Mouse (Mus musculus) C2C12 (cell line): Measurements from ENCODE around the gene Liph. TPM values are rescaled to one million over a fixed set of nuclear protein-coding genes. Genes with fewer than 3 reads are reported as not detected.
"Not testable (repeated sequence)": the region's sequence is repeated elsewhere in the genome, so short reads cannot be mapped to it uniquely, and the experiment has no call there.

Source experiments
- H3K27me3 ChIP-seq: one replicate; pipeline ENCODE4 v1.6.1; 2011; ENCODE audit not compliant: control insufficient read depth, insufficient read depth, insufficient read length
- H3K36me3 ChIP-seq: one replicate; pipeline ENCODE4 v1.6.1; 2011; ENCODE audit not compliant: control insufficient read depth, insufficient read depth
- H3K4me3 ChIP-seq: one replicate; pipeline ENCODE4 v1.5.1; 2011; ENCODE audit warnings: mild to moderate bottlenecking, control low read depth; ENCODE audit not compliant: poor library complexity, insufficient read depth, severe bottlenecking
- H3K79me2 ChIP-seq: one replicate; pipeline ENCODE4 v1.6.1; 2011; ENCODE audit not compliant: control insufficient read depth, insufficient read depth
- H3K79me3 ChIP-seq: one replicate; pipeline ENCODE4 v1.6.1; 2011; ENCODE audit warnings: low read depth, control low read depth
- H3ac ChIP-seq: one replicate; pipeline ENCODE3; 2011; ENCODE audit warnings: low read depth; ENCODE audit not compliant: control insufficient read depth, insufficient read length
- CEBPB ChIP-seq: IDR thresholded peaks from one replicate; pipeline ENCODE4 v1.6.1; 2011; ENCODE audit warnings: low read depth, mild to moderate bottlenecking, control low read depth, moderate library complexity
- CTCF ChIP-seq: IDR thresholded peaks from one replicate; pipeline ENCODE4 v1.5.1; 2011; ENCODE audit not compliant: control insufficient read depth, insufficient read depth, insufficient read length
- FOSL1 ChIP-seq: IDR thresholded peaks from one replicate; pipeline ENCODE4 v1.8.0; 2011; ENCODE audit warnings: mild to moderate bottlenecking, low read length; ENCODE audit not compliant: poor library complexity, insufficient read depth, severe bottlenecking
- MAX ChIP-seq: IDR thresholded peaks from one replicate; pipeline ENCODE4 v1.6.1; 2011; ENCODE audit warnings: mild to moderate bottlenecking, control low read depth
- MYOD1 ChIP-seq: IDR thresholded peaks from one replicate; pipeline ENCODE4 v1.6.1; 2011; ENCODE audit warnings: low read depth; ENCODE audit not compliant: control insufficient read depth, insufficient read length
- MYOG ChIP-seq: IDR thresholded peaks from one replicate; pipeline ENCODE4 v1.6.1; 2011; ENCODE audit not compliant: control insufficient read depth, insufficient read length; ENCODE audit errors: extremely low read depth
- USF1 ChIP-seq: IDR thresholded peaks from one replicate; pipeline ENCODE4 v1.6.1; 2011; ENCODE audit warnings: low read depth, mild to moderate bottlenecking, control low read depth, moderate library complexity
- polyA plus RNA-seq: library from polyadenylated mRNA; unstranded; fragments of >200 nt; fragmentation: generic; extraction: Trizol; gene quantifications from one replicate; pipeline ENCODE4 v1.2.1, GENCODE M21; 2012; ENCODE audit warnings: missing spikeins

Liph gene
- polyA plus RNA-seq, 1 experiment, result 0.05 TPM

DNA sequence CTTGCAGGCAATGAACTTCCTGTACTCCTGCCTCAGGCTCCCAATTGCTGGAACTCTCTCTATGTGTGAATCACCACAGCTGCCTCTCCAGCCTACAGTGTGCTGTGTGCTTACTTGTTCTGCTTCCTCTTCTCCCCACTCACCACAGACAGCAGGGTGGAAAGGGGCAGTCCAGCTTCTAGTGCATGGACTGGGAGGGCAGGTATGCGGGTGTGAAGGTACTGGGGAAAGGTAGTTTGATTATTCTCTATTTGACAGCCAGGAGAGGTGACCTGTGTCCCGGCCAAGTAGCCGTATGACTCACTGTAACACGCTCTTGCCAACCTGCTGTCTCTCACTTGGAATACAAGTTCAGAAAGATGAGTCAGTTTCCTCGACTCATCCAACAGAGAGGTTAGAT is 2.6 kb upstream of the Liph start:
- H3K36me3 ChIP-seq, result no peaks in the 10 kb centered on the region
- H3K79me3 ChIP-seq, result no peaks in the 10 kb centered on the region
- H3ac ChIP-seq, result no peak overlapping the region
- no peak overlapping the region for H3K4me3 ChIP-seq
- peaks cover 3% of the 10 kb centered on the region for H3K27me3 ChIP-seq
- no peak for TF ChIP-seq USF1
- TF ChIP-seq MAX, result no peak
- no peak for TF ChIP-seq MYOG
- TF ChIP-seq CTCF, result no peak
- TF ChIP-seq MYOD1, result no peak
- TF ChIP-seq CEBPB, result no peak
- TF ChIP-seq FOSL1, result no peak
- H3K79me2 ChIP-seq, result no peaks in the 10 kb centered on the region

GRCm38 (mm10) chr16:21996881-21997641 is 1.6 kb upstream of the Liph start:
- TF ChIP-seq FOSL1 (no peak), CEBPB (no peak), CTCF (no peak), USF1 (no peak), MAX (no peak), MYOG (no peak)
- H3K4me3 ChIP-seq, result no peak overlapping the region
- no peaks in the 10 kb centered on the region for H3K79me3 ChIP-seq
- peaks cover 3% of the 10 kb centered on the region for H3K27me3 ChIP-seq
- no peaks in the 10 kb centered on the region for H3K79me2 ChIP-seq
- H3ac ChIP-seq, result no peak overlapping the region
- no peaks in the 10 kb centered on the region for H3K36me3 ChIP-seq

DNA sequence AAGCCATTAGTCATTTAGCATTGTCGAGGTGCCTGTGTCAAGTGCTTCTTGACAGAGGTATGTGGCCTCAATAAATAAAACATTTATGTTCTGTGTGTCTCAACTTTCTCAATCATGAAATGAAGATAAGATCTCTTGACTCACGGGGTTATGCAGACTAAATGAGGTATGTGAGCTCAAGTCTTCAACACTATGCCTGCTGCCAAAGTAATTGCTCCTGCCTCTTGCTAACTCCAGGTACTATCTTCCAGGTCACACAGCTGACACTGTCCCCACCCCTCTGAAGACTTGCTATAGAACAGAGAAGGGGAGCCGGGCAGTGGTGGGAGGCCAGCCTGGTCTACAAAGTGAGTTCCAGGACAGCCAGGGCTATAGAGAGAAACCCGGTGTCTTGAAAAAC is 939 bp upstream of the Liph start:
- H3ac ChIP-seq, result no peak overlapping the region
- H3K79me3 ChIP-seq, result no peaks in the 10 kb centered on the region
- no peak overlapping the region for H3K4me3 ChIP-seq

DNA sequence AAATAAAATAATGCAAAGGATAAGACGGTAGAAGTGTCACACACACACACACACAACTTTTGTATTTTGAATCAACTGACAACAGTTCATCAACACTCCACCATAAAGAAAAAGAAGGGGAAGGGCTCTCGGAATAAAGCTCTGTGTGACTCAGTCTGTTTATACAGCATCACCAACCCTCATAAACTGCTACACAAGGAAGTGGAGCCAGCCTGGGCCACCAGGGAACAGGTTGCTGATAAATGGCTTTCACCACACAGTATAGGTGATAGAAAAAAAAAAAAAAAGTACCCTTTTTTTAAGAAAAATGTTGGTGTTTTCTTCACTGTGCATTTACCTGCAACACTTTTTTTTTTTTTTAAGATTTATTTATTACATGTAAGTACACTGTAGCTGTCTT is 3.7 kb downstream of the Liph start:
- H3K4me3 ChIP-seq, result no peak overlapping the region
- TF ChIP-seq MYOD1, result no peak
- no peak for TF ChIP-seq MAX
- TF ChIP-seq CTCF, result no peak
- TF ChIP-seq MYOG, result no peak
- no peak for TF ChIP-seq CEBPB
- no peak for TF ChIP-seq FOSL1
- TF ChIP-seq USF1, result no peak
- H3K27me3 ChIP-seq, result no peaks in the 10 kb centered on the region
- no peaks in the 10 kb centered on the region for H3K79me2 ChIP-seq
- no peaks in the 10 kb centered on the region for H3K36me3 ChIP-seq
- H3ac ChIP-seq, result no peak overlapping the region
- H3K79me3 ChIP-seq, result no peaks in the 10 kb centered on the region

More for the DNA sequence above, 939 bp upstream of the Liph start:
- H3K36me3 ChIP-seq, result no peaks in the 10 kb centered on the region
- H3K79me2 ChIP-seq, result no peaks in the 10 kb centered on the region
- TF ChIP-seq USF1, result no peak
- no peak for TF ChIP-seq MYOD1
- no peak for TF ChIP-seq FOSL1
- TF ChIP-seq CEBPB, result no peak
- TF ChIP-seq MYOG, result no peak
- TF ChIP-seq CTCF, result no peak
- TF ChIP-seq MAX, result no peak
- no peaks in the 10 kb centered on the region for H3K27me3 ChIP-seq

DNA sequence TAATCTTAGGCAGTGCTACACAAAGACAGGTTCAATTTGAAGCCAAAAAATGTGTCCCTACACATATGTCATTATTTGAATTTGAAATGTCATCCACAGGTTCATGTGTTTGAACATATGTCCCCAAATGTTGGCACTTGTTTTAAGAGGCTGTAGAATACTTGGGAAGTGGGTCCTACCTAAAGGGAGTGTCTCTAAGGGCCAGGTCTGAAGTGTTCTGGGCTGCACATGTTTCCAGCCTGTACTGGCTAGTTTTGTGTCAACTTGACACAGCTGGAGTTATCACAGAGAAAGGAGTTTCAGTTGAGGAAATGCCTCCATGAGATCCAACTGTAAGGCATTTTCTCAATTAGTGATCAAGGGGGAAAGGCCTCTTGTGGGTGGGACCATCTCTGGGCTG is 4.6 kb downstream of the Liph start:
- H3K36me3 ChIP-seq, H3ac ChIP-seq, H3K79me3 ChIP-seq, H3K79me2 ChIP-seq, H3K27me3 ChIP-seq, H3K4me3 ChIP-seq: not testable (repeated sequence)

DNA sequence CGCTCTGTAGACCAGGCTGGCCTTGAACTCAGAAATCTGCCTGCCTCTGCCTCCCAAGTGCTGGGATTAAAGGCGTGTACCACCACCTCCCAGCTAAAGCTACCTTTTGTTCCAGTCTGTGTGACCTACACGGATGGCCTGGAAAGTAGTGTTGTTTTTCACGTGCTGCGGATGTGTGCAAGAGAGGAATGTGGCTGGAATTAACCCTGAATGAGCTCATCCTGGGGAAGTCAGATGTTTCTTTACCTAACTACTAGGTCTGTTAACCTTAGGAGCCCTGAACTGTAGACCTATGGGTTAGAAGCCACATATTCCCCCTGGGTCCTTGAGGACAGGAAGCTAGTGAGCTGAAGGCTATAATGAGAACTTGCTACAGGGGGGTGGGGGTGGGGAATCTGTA is 7.5 kb downstream of the Liph start:
- no peaks in the 10 kb centered on the region for H3K79me3 ChIP-seq
- no peaks in the 10 kb centered on the region for H3K27me3 ChIP-seq
- no peaks in the 10 kb centered on the region for H3K79me2 ChIP-seq
- H3ac ChIP-seq, result no peak overlapping the region
- no peaks in the 10 kb centered on the region for H3K36me3 ChIP-seq
- no peak overlapping the region for H3K4me3 ChIP-seq
- TF ChIP-seq CEBPB (no peak), FOSL1 (no peak), MAX (no peak), USF1 (no peak), MYOD1 (no peak), MYOG (no peak), CTCF (no peak)
